Mouse (Mus musculus): ENCODE measurements at regions not wholly inside any gene's neighbourhood (a gene's known extent, or its start where the extent isn't known, plus 50 kb on each side); places are given as distances from the start of the nearest gene placed in this dataset.
"Not testable (repeated sequence)": the region's sequence is repeated elsewhere in the genome, so short reads cannot be mapped to it uniquely, and the experiment has no call there.

DNA sequence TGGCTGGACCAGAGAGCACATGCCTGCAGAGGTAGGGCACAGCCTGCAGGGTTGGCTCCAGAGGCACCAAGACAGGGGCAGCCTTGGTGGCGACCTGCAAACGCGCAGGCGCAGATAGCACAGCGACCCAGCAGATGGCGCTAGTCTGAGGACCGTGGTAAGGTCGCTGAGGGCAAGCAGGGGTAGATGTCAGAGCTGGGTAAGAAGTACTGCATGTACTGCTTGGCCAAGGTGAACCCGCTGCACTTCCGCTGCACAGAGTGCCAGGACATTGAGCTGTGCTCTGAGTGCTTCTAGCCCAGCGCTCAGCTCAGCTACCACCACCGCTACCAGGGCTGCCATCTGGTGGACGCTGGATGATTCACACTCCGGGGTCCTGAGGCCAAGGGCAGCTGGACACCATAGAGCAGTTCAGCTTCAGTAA lies 68.3 kb downstream of the Hsp90b1 start:
- DNase-seq (ENCODE audit: low spot score), result peak; percentile 81
- H3K27ac ChIP-seq; H3K9ac ChIP-seq (replicated peaks; ENCODE audit: low read length); H3K27me3 ChIP-seq (ENCODE audit: insufficient read depth, low read length); H3K4me1 ChIP-seq (ENCODE audit: insufficient read depth, low read length); H3K9me3 ChIP-seq (ENCODE audit: low read length); H3K36me3 ChIP-seq (ENCODE audit: insufficient read depth, low read length): not testable (repeated sequence)
- TF ChIP-seq CTCF (IDR thresholded peaks at IDR 0.05; ENCODE audit: low read depth), result peak; percentile 84
- 3% methylated on average over 14 of the region's 14 CpGs for WGBS
- ATAC-seq, result peak; percentile 95
- peak overlapping the region; percentile 49 for H3K4me2 ChIP-seq (ENCODE audit: low read depth, low read length)
- H3K4me3 ChIP-seq (ENCODE audit: low read length), result peak overlapping the region; percentile 24

DNA sequence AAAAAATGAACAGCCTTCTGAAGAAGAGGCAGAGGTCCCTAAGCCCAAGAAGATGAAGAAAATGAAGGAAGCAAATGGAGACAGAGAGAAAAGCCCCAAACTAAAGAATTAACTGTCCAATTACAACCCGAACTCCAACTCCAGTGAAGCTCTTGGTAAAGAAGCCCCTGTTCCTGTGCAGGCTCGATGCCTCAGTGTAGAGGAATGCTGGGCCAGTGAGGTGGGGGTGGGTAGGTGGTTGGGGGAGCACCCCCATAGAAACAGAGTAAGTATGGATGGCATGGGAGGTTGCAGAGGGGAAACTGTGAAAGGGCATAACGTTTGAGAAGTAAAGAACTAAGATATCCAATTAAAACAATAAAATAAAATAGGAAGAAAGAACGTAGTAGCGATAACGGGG lies 68.8 kb downstream of the Hsp90b1 start:
- not testable (repeated sequence) for ATAC-seq; DNase-seq (ENCODE audit: low spot score); H3K9ac ChIP-seq (replicated peaks; ENCODE audit: low read length); H3K4me1 ChIP-seq (ENCODE audit: insufficient read depth, low read length); H3K36me3 ChIP-seq (ENCODE audit: insufficient read depth, low read length); H3K27ac ChIP-seq; H3K27me3 ChIP-seq (ENCODE audit: insufficient read depth, low read length); H3K9me3 ChIP-seq (ENCODE audit: low read length)
- 26% methylated on average over 6 of the region's 6 CpGs for WGBS
- H3K4me2 ChIP-seq (ENCODE audit: low read depth, low read length), result peak overlapping the region; percentile 49
- H3K4me3 ChIP-seq (ENCODE audit: low read length), result peak overlapping the region; percentile 24

DNA sequence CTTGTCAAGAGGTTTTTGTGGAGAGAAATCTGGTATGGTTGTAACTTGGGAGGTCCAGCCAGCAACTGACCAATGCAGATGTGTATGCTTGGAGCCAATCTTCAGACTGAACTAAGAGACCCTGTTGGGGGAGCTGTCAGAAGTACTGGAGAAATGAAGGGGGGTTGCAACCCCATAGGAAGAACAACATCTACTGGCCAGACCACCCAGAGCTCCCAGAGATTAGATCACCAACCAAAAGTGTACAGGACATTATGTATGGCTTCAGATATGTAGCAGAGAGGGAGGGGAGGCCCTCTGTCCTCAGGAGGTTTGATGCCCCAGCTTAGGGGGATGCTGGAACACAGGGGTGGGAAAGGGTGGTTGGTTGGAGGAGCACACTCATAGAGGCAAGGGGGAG lies 78.6 kb downstream of the Hsp90b1 start:
- not testable (repeated sequence) for DNase-seq (ENCODE audit: low spot score); H3K9me3 ChIP-seq (ENCODE audit: low read length); H3K36me3 ChIP-seq (ENCODE audit: insufficient read depth, low read length); H3K9ac ChIP-seq (replicated peaks; ENCODE audit: low read length); H3K4me3 ChIP-seq (ENCODE audit: low read length); ATAC-seq; H3K4me1 ChIP-seq (ENCODE audit: insufficient read depth, low read length); H3K27ac ChIP-seq; H3K4me2 ChIP-seq (ENCODE audit: low read depth, low read length); H3K27me3 ChIP-seq (ENCODE audit: insufficient read depth, low read length)

DNA sequence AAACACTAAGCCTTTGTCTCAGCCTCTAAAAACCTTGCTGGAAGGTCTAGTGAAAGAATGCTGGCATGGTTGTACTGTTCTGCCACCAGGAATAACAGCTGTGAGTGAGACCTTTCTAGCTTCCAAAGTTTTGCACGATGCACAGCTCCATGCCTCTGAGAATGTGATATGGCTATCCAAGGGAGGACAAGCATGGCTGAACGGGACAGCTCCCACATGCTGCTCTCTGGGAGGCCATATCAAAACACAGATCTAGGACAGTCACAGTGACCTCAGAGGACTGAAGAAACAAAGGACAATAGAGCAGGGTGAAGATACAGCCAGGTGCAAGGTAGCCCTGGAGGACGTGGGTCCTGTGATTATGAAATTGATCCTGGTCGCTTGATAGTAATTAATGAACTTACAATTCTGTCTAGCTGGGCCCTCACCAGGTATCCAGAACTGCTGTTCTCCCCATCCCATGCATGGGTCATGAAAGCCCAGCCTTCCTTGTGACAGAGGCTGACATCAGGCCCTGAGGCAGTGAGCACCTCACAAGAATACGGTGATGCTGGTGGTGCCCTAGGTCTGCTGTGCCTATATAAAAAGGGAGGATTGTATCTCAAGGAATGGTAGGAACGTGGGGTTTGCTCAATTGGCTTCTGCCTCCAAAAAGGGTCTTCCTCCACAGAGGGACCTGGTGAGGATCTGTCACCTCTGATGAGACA lies 87.2 kb downstream of the Hsp90b1 start:
- H3K9me3 ChIP-seq (ENCODE audit: low read length); H3K36me3 ChIP-seq (ENCODE audit: insufficient read depth, low read length); H3K4me1 ChIP-seq (ENCODE audit: insufficient read depth, low read length); H3K4me3 ChIP-seq (ENCODE audit: low read length); H3K4me2 ChIP-seq (ENCODE audit: low read depth, low read length); DNase-seq (ENCODE audit: low spot score); H3K27me3 ChIP-seq (ENCODE audit: insufficient read depth, low read length); H3K9ac ChIP-seq (replicated peaks; ENCODE audit: low read length); ATAC-seq; H3K27ac ChIP-seq: not testable (repeated sequence)
- 83% methylated on average over 6 of the region's 6 CpGs for WGBS

DNA sequence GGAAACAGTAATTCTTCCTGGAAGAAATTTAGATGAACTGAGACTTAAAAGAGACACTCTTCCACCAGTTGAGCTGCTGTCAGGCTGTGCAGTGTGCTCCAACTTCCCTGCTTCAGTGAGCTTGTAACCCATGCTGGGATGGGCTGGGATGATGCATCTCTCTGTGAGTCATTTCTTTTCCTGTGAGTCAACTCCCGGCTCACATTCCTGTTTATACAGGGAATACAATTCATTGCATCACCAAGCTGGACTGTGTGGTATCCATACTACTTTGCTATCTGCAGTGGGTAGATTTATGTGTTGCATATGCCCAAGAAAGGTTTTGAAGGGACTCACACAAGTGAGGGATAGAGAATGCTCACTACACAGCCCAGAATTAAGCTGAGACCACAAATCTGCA lies 93.0 kb downstream of the Hsp90b1 start:
- not testable (repeated sequence) for DNase-seq (ENCODE audit: low spot score); H3K4me1 ChIP-seq (ENCODE audit: insufficient read depth, low read length); H3K4me3 ChIP-seq (ENCODE audit: low read length); ATAC-seq; H3K9me3 ChIP-seq (ENCODE audit: low read length); H3K4me2 ChIP-seq (ENCODE audit: low read depth, low read length); H3K27ac ChIP-seq; H3K36me3 ChIP-seq (ENCODE audit: insufficient read depth, low read length); H3K9ac ChIP-seq (replicated peaks; ENCODE audit: low read length); H3K27me3 ChIP-seq (ENCODE audit: insufficient read depth, low read length)
- 56% methylated on average over 1 of the region's 1 CpGs for WGBS

DNA sequence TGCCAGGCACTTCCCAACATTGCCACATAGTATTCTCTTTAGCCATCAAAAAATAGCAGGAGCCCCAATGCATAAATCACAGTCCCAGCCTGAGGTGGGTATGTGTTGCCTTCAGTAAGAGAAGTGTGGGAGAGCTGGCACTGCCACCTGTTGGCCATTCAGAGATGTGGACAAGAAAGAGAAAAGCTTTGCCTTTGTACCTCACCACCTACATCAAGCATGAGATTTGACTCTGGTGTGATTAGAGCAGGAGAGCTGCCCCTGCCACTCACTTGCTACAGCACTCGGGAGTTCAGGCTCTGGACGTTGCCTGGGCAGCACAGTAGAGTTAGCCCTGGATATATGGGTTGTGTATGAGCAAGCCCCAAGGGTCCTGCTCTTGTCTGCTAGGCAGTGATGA lies 95.3 kb downstream of the Hsp90b1 start:
- H3K27me3 ChIP-seq (ENCODE audit: insufficient read depth, low read length); H3K4me2 ChIP-seq (ENCODE audit: low read depth, low read length); ATAC-seq; H3K9me3 ChIP-seq (ENCODE audit: low read length); H3K4me1 ChIP-seq (ENCODE audit: insufficient read depth, low read length); H3K36me3 ChIP-seq (ENCODE audit: insufficient read depth, low read length); H3K27ac ChIP-seq; H3K9ac ChIP-seq (replicated peaks; ENCODE audit: low read length); H3K4me3 ChIP-seq (ENCODE audit: low read length): not testable (repeated sequence)
- WGBS, result 68% methylated on average over 2 of the region's 2 CpGs
- peak; percentile 53 for TF ChIP-seq CTCF (IDR thresholded peaks at IDR 0.05; ENCODE audit: low read depth)
- DNase-seq (ENCODE audit: low spot score), result peak; percentile 17

DNA sequence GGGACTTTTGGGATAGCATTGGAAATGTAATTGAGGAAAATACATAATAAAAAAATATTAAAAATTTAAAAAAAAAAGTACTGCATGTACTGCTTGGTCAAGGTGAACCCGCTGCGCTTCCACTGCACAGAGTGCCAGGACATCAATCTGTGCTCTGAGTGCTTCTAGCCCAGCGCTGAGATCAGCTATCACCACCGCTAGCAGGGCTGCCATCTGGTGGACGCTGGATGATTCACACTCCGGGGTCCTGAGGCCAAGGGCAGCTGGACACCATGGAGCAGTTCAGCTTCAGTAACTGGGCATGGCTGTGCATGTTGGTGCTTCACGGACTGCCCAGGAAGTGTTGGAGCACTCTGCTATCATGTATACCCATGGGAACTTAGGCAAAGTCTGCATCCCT lies 102.1 kb upstream of the Syn3 start:
- not testable (repeated sequence) for H3K9me3 ChIP-seq (ENCODE audit: low read length); ATAC-seq; H3K4me2 ChIP-seq (ENCODE audit: low read depth, low read length); H3K27ac ChIP-seq; H3K27me3 ChIP-seq (ENCODE audit: insufficient read depth, low read length); H3K4me3 ChIP-seq (ENCODE audit: low read length); H3K9ac ChIP-seq (replicated peaks; ENCODE audit: low read length); H3K36me3 ChIP-seq (ENCODE audit: insufficient read depth, low read length); DNase-seq (ENCODE audit: low spot score); H3K4me1 ChIP-seq (ENCODE audit: insufficient read depth, low read length)
- TF ChIP-seq CTCF (IDR thresholded peaks at IDR 0.05; ENCODE audit: low read depth), result peak; percentile 29; the same call in 1 of the 2 replicates
- WGBS, result 50% methylated on average over 7 of the region's 7 CpGs

DNA sequence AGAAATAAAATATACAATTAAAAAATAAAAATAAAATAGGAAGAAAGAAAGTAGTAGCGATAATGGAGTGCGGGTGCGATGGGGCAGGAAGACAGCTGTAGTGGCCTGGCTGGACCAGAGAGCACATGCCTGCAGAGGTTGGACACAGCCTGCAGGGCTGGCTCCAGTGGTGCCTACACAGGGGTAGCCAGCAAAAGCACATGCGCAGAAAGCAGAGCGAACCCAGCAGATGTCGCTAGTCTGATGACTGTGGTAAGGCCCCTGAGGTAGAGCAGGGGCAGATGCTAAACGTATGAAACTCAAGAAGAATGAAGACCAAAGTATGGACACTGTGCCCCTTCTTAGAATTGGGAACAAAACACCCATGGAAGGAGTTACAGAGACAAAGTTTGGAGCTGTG lies 101.3 kb upstream of the Syn3 start:
- not testable (repeated sequence) for H3K4me1 ChIP-seq (ENCODE audit: insufficient read depth, low read length); H3K4me2 ChIP-seq (ENCODE audit: low read depth, low read length); H3K4me3 ChIP-seq (ENCODE audit: low read length); ATAC-seq; H3K9me3 ChIP-seq (ENCODE audit: low read length); H3K27ac ChIP-seq; H3K27me3 ChIP-seq (ENCODE audit: insufficient read depth, low read length); H3K36me3 ChIP-seq (ENCODE audit: insufficient read depth, low read length); H3K9ac ChIP-seq (replicated peaks; ENCODE audit: low read length); DNase-seq (ENCODE audit: low spot score)
- 92% methylated on average over 7 of the region's 7 CpGs for WGBS

DNA sequence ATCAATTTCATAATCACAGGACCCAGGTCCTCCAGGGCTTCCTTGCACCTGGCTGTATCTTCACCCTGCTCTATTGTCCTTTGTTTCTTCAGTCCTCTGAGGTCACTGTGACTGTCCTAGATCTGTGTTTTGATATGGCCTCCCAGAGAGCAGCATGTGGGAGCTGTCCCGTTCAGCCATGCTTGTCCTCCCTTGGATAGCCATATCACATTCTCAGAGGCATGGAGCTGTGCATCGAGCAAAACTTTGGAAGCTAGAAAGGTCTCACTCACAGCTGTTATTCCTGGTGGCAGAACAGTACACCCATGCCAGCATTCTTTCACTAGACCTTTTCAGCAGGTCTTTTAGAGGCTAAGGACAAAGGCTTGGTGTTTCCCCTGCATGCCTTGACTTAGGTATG lies 91.5 kb upstream of the Syn3 start:
- not testable (repeated sequence) for H3K36me3 ChIP-seq (ENCODE audit: insufficient read depth, low read length); H3K27ac ChIP-seq
- WGBS, result 79% methylated on average over 2 of the region's 2 CpGs

DNA sequence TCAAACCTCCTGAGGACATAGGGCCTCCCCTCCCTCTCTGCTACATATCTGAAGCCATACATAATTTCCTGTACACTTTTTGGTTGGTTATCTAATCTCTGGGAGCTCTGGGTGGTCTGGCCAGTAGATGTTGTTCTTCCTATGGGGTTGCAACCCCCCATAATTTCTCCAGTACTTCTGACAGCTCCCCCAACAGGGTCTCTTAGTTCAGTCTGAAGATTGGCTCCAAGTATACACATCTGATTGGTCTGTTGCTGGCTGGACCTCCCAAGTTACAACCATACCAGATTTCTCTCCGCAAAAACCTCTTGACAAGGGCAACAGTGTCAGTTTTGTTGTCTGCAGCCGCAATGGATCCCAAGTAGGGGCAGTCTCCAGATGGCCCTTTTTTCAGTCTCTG lies 68.2 kb upstream of the Syn3 start:
- 71% methylated on average over 2 of the region's 2 CpGs for WGBS
- H3K9me3 ChIP-seq (ENCODE audit: low read length); ATAC-seq; H3K27me3 ChIP-seq (ENCODE audit: insufficient read depth, low read length); H3K27ac ChIP-seq; H3K4me3 ChIP-seq (ENCODE audit: low read length); H3K4me2 ChIP-seq (ENCODE audit: low read depth, low read length); H3K9ac ChIP-seq (replicated peaks; ENCODE audit: low read length); DNase-seq (ENCODE audit: low spot score); H3K4me1 ChIP-seq (ENCODE audit: insufficient read depth, low read length); H3K36me3 ChIP-seq (ENCODE audit: insufficient read depth, low read length): not testable (repeated sequence)

More for the DNA sequence above, 91.5 kb upstream of the Syn3 start:
- not testable (repeated sequence) for H3K4me2 ChIP-seq (ENCODE audit: low read depth, low read length); H3K4me3 ChIP-seq (ENCODE audit: low read length); H3K27me3 ChIP-seq (ENCODE audit: insufficient read depth, low read length); DNase-seq (ENCODE audit: low spot score); H3K9ac ChIP-seq (replicated peaks; ENCODE audit: low read length); H3K4me1 ChIP-seq (ENCODE audit: insufficient read depth, low read length); H3K9me3 ChIP-seq (ENCODE audit: low read length); ATAC-seq

Data from hindbrain, postnatal 0 days (tissue).